Mouse (Mus musculus) limb, embryonic 11.5 days (tissue): ENCODE measurements around the gene Tnfaip2. TPM values are rescaled to one million over a fixed set of nuclear protein-coding genes. Genes with fewer than 3 reads are reported as not detected.

Source experiments
- ATAC-seq: fragments of 200-750 bp; cut with Nextera tagmentation; 2 replicates; pipeline ENCODE4 v1.8.0; 2017; ENCODE audit warnings: low read depth; ENCODE audit not compliant: insufficient number of reproducible peaks, low FRiP score, low TSS enrichment
- DNase-seq: peaks from one replicate; pipeline ENCODE4 v3.0.0-alpha.2; 2015; ENCODE audit warnings: low spot score
- H3K27ac ChIP-seq: fragments of 300-500 bp; sonication (generic); replicated peaks from 2 replicates; pipeline ENCODE4 v1.5.1; 2014; ENCODE audit warnings: low read depth, mild to moderate bottlenecking, low read length
- H3K27me3 ChIP-seq: fragments of 300-500 bp; sonication (generic); 2 replicates; pipeline ENCODE4 v1.6.1; 2014; ENCODE audit warnings: mild to moderate bottlenecking, low read length, mixed read lengths; ENCODE audit not compliant: control insufficient read depth, insufficient read depth
- H3K36me3 ChIP-seq: fragments of 300-500 bp; sonication (generic); 2 replicates; pipeline ENCODE4 v1.6.1; 2014; ENCODE audit warnings: mild to moderate bottlenecking, low read length, moderate library complexity, mixed read lengths; ENCODE audit not compliant: control insufficient read depth, insufficient read depth
- H3K4me1 ChIP-seq: fragments of 300-500 bp; sonication (generic); 2 replicates; pipeline ENCODE4 v1.6.1; 2014; ENCODE audit warnings: low read length, mixed read lengths; ENCODE audit not compliant: control insufficient read depth, insufficient read depth
- H3K4me2 ChIP-seq: fragments of 300-500 bp; sonication (generic); 2 replicates; pipeline ENCODE4 v1.6.1; 2014; ENCODE audit warnings: low read depth, mild to moderate bottlenecking, moderate library complexity; ENCODE audit not compliant: severe bottlenecking
- H3K4me3 ChIP-seq: fragments of 300-500 bp; sonication (generic); 2 replicates; pipeline ENCODE4 v1.5.1; 2014; ENCODE audit warnings: low read depth, low read length
- H3K9ac ChIP-seq: fragments of 300-500 bp; sonication (generic); 2 replicates; pipeline ENCODE4 v1.6.1; 2014; ENCODE audit warnings: mild to moderate bottlenecking, low read length
- H3K9me3 ChIP-seq: fragments of 300-500 bp; sonication (generic); 2 replicates; pipeline ENCODE4 v1.6.1; 2016; ENCODE audit warnings: low read length; ENCODE audit not compliant: control insufficient read depth
- WGBS: fragments of 180-500 bp; shearing (Covaris S2); extraction: QIAGEN DNeasy Blood & Tissue Kit; methylation state at CpG from one replicate; pipeline ENCODE4 v1.1.7; 2014; 5-methylcytosine and 5-hydroxymethylcytosine counted together
- polyA plus RNA-seq: library from polyadenylated mRNA; unstranded; fragments of >200 nt; fragmentation: Nextera tagmentation; extraction: Ambion mirVana; gene quantifications from 2 replicates; pipeline ENCODE4 v1.2.1, GENCODE M21; 2014

Gene Tnfaip2
- polyA plus RNA-seq, 1 experiment from 2014 or later, result 3.1 TPM

- Histone ChIP-seq H3K27ac (no peak overlapping the region), H3K9me3 (no peaks in the 10 kb centered on the region), H3K27me3 (peaks cover 50% of the 10 kb centered on the region), H3K4me2 (no peak overlapping the region), H3K36me3 (no peaks in the 10 kb centered on the region), H3K9ac (no peak overlapping the region), H3K4me3 (no peak overlapping the region), H3K4me1 (peaks cover 18% of the 10 kb centered on the region)
- no peak for DNase-seq
- WGBS, result 24% methylated on average over 14 of the region's 14 CpGs
- no peak for ATAC-seq
Measured at GRCm38 (mm10) chr12:111430868-111431817, 11.1 kb upstream of the Tnfaip2 start.

GRCm38 (mm10) chr12:111432097-111432496, 10.2 kb upstream of the Tnfaip2 start:
- no peak for DNase-seq
- no peak overlapping the region for H3K27ac ChIP-seq
- H3K27me3 ChIP-seq, result peaks cover 45% of the 10 kb centered on the region
- 36% methylated on average over 4 of the region's 4 CpGs for WGBS
- H3K4me1 ChIP-seq, result peaks cover 18% of the 10 kb centered on the region
- no peaks in the 10 kb centered on the region for H3K36me3 ChIP-seq
- H3K4me3 ChIP-seq, result no peak overlapping the region
- no peaks in the 10 kb centered on the region for H3K9me3 ChIP-seq
- H3K9ac ChIP-seq, result no peak overlapping the region
- no peak for ATAC-seq
- H3K4me2 ChIP-seq, result no peak overlapping the region

- Histone ChIP-seq H3K36me3 (no peaks in the 10 kb centered on the region), H3K9ac (no peak overlapping the region), H3K4me3 (no peak overlapping the region), H3K27ac (no peak overlapping the region), H3K4me2 (no peak overlapping the region), H3K27me3 (peaks cover 40% of the 10 kb centered on the region), H3K9me3 (no peaks in the 10 kb centered on the region), H3K4me1 (peaks cover 18% of the 10 kb centered on the region)
- DNase-seq (no peak), ATAC-seq (no peak)
- 59% methylated on average over 4 of the region's 5 CpGs for WGBS
Measured at GRCm38 (mm10) chr12:111432751-111433331, 9.4 kb upstream of the Tnfaip2 start.

- Histone ChIP-seq H3K9me3 (no peaks in the 10 kb centered on the region), H3K27me3 (peaks cover 30% of the 10 kb centered on the region), H3K4me1 (peaks cover 8% of the 10 kb centered on the region; the same call in 1 of the 2 replicates), H3K36me3 (no peaks in the 10 kb centered on the region), H3K27ac (no peak overlapping the region), H3K9ac (0 out of 2 replicates have a peak overlapping the region, but pooled peaks have one; percentile 12), H3K4me3 (no peak overlapping the region), H3K4me2 (no peak overlapping the region)
- ATAC-seq, result no peak
- no peak for DNase-seq
- 35% methylated on average over 6 of the region's 7 CpGs for WGBS
Measured at GRCm38 (mm10) chr12:111434164-111434744, 8.0 kb upstream of the Tnfaip2 start.

DNA sequence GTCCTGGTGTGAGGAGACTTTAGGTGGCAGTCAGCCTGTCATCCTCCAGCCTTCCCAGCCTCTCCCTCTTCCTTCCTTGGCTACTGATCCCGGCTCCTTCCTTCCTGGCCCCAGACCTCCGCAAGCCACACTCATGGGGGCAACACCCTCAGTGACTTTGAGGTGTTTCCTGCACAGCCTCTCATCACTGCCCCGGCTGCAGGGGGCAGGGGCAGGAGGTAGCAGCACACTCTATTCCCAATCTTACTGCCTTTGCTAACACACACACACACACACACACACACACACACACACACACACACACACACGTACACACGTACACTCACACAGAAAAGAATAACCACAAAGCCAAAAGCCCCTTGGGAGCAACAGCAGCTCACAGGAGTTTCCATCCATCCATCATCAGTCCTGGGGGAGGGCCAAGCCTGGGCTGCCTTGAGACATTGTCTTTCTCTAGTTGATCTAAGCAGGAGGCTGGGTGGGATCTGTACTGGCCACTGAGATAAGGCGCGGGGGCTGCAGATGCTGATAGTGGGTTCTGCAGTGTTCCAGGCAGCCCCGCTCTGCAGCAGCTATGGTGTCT, 7.4 kb upstream of the Tnfaip2 start:
- no peaks in the 10 kb centered on the region for H3K36me3 ChIP-seq
- H3K9ac ChIP-seq, result no peak overlapping the region
- peaks cover 25% of the 10 kb centered on the region for H3K27me3 ChIP-seq
- H3K27ac ChIP-seq, result no peak overlapping the region
- peaks cover 8% of the 10 kb centered on the region; the same call in 1 of the 2 replicates for H3K4me1 ChIP-seq
- H3K4me2 ChIP-seq, result no peak overlapping the region
- no peak for DNase-seq
- 50% methylated on average over 8 of the region's 8 CpGs for WGBS
- H3K9me3 ChIP-seq, result no peaks in the 10 kb centered on the region
- no peak overlapping the region for H3K4me3 ChIP-seq
- ATAC-seq, result no peak

GRCm38 (mm10) chr12:111436170-111436569, 6.1 kb upstream of the Tnfaip2 start:
- Histone ChIP-seq H3K9me3 (no peaks in the 10 kb centered on the region), H3K4me2 (no peak overlapping the region), H3K4me3 (no peak overlapping the region), H3K9ac (no peak overlapping the region), H3K27ac (no peak overlapping the region), H3K4me1 (no peaks in the 10 kb centered on the region), H3K36me3 (no peaks in the 10 kb centered on the region), H3K27me3 (peaks cover 14% of the 10 kb centered on the region)
- DNase-seq (no peak), ATAC-seq (no peak)
- WGBS, result 82% methylated on average over 3 of the region's 3 CpGs

- Histone ChIP-seq H3K36me3 (no peaks in the 10 kb centered on the region), H3K9me3 (no peaks in the 10 kb centered on the region), H3K4me3 (no peak overlapping the region), H3K9ac (no peak overlapping the region), H3K27ac (no peak overlapping the region), H3K27me3 (peaks cover 14% of the 10 kb centered on the region), H3K4me2 (no peak overlapping the region), H3K4me1 (no peaks in the 10 kb centered on the region)
- DNase-seq (no peak), ATAC-seq (no peak)
- 70% methylated on average over 8 of the region's 8 CpGs for WGBS
Measured at GRCm38 (mm10) chr12:111436640-111437039, 5.6 kb upstream of the Tnfaip2 start.

- H3K27ac ChIP-seq, result no peak overlapping the region
- no peak overlapping the region for H3K4me3 ChIP-seq
- H3K27me3 ChIP-seq, result peaks cover 18% of the 10 kb centered on the region
- no peaks in the 10 kb centered on the region for H3K9me3 ChIP-seq
- H3K4me1 ChIP-seq, result 0 out of 2 replicates have a peak, but pooled peaks cover under 1% of the 10 kb centered on the region
- no peaks in the 10 kb centered on the region for H3K36me3 ChIP-seq
- H3K9ac ChIP-seq, result no peak overlapping the region
- no peak for DNase-seq
- no peak overlapping the region for H3K4me2 ChIP-seq
- 71% methylated on average over 5 of the region's 5 CpGs for WGBS
- no peak for ATAC-seq
Measured at GRCm38 (mm10) chr12:111437222-111437900, 4.9 kb upstream of the Tnfaip2 start.
